Mouse (Mus musculus) intestine, postnatal 0 days (tissue): ENCODE results near the gene Isg20. TPM values are rescaled to one million over a fixed set of nuclear protein-coding genes. Genes with fewer than 3 reads are reported as not detected.

ENCODE experiments used
- ATAC-seq: fragments of 200-750 bp; cut with Nextera tagmentation; 2 replicates; pipeline ENCODE4 v1.8.0; 2017; ENCODE audit warnings: mild to moderate bottlenecking, moderate TSS enrichment, moderate library complexity
- H3K27ac ChIP-seq: fragments of 300-500 bp; sonication (generic); 2 replicates; pipeline ENCODE4 v1.5.1; 2014; ENCODE audit warnings: mild to moderate bottlenecking, low read depth, low read length, moderate library complexity
- H3K27me3 ChIP-seq: fragments of 300-500 bp; sonication (generic); replicated peaks from 2 replicates; pipeline ENCODE4 v1.6.1; 2014; ENCODE audit warnings: low read length, mixed read lengths; ENCODE audit not compliant: control insufficient read depth, insufficient read depth
- H3K36me3 ChIP-seq: fragments of 300-500 bp; sonication (generic); 2 replicates; pipeline ENCODE4 v1.6.1; 2014; ENCODE audit warnings: mild to moderate bottlenecking, moderate library complexity; ENCODE audit not compliant: control insufficient read depth, insufficient read depth
- H3K4me1 ChIP-seq: fragments of 300-500 bp; sonication (generic); replicated peaks from 2 replicates; pipeline ENCODE4 v1.6.1; 2014; ENCODE audit warnings: antibody characterized with exemption, low read length, mixed read lengths; ENCODE audit not compliant: control insufficient read depth, insufficient read depth
- H3K4me2 ChIP-seq: fragments of 300-500 bp; sonication (generic); replicated peaks from 2 replicates; pipeline ENCODE4 v1.6.1; 2014; ENCODE audit warnings: low read depth, mild to moderate bottlenecking, moderate library complexity
- H3K4me3 ChIP-seq: fragments of 300-500 bp; sonication (generic); 2 replicates; pipeline ENCODE4 v1.5.1; 2014; ENCODE audit warnings: low read depth, low read length
- H3K9ac ChIP-seq: fragments of 300-500 bp; sonication (generic); 2 replicates; pipeline ENCODE4 v1.6.1; 2014; ENCODE audit warnings: mild to moderate bottlenecking, low read depth, low read length
- H3K9me3 ChIP-seq: fragments of 300-500 bp; sonication (generic); 2 replicates; pipeline ENCODE4 v1.6.1; 2016; ENCODE audit warnings: mixed run types; ENCODE audit not compliant: control insufficient read depth
- CTCF ChIP-seq: sonication (generic); IDR thresholded peaks from 2 replicates; pipeline ENCODE4 v1.5.1; 2016; ENCODE audit warnings: low read depth, mild to moderate bottlenecking, control low read depth, antibody characterized with exemption, moderate library complexity
- WGBS: fragments of 180-500 bp; shearing (Covaris S2); extraction: QIAGEN DNeasy Blood & Tissue Kit; methylation state at CpG from one replicate; pipeline ENCODE4 v1.1.7; 2014; 5-methylcytosine and 5-hydroxymethylcytosine counted together
- microRNA-seq: library from miRNA; unstranded; fragments of <30 nt; microRNA quantifications from one replicate; pipeline ENCODE4, GENCODE M21; 2016
- polyA plus RNA-seq: library from polyadenylated mRNA; unstranded; fragments of >200 nt; fragmentation: Nextera tagmentation; extraction: Ambion mirVana; gene quantifications from 2 replicates; pipeline ENCODE4 v1.2.1, GENCODE M21; 2015

Gene Isg20
- polyA plus RNA-seq, 1 experiment from 2014 or later = 4.3 TPM

GRCm38 (mm10) chr7:78963891-78964290 lies 50.7 kb downstream of the Isg20 start:
- no peak overlapping the region for H3K27ac ChIP-seq
- no peaks in the 10 kb centered on the region for H3K4me1 ChIP-seq
- H3K4me2 ChIP-seq = no peak overlapping the region
- H3K4me3 ChIP-seq = no peak overlapping the region
- WGBS = 90% methylated on average over 3 of the region's 3 CpGs
- no peak for ATAC-seq
- H3K9me3 ChIP-seq = no peaks in the 10 kb centered on the region
- H3K27me3 ChIP-seq = no peaks in the 10 kb centered on the region
- TF ChIP-seq CTCF = no peak
- no peaks in the 10 kb centered on the region for H3K36me3 ChIP-seq
- no peak overlapping the region for H3K9ac ChIP-seq

Small RNA genes lying within 50 kb of the gene (microRNA-seq; reads per million reads assigned to microRNA genes)
- 29.6 reads per million, percentile 32 among the genes with 10 or more reads in this experiment for gene Mir7-2

Other genes starting within 250 kb of the Isg20 start
- gene Ntrk3, start 175.4 kb upstream of the Isg20 start, polyA plus RNA-seq = 1.2 and 1.9 TPM in 2 replicates
- 38.6 and 40.6 TPM in 2 replicates for gene Mrps11, start 130.3 kb upstream of the Isg20 start, polyA plus RNA-seq
- gene Mrpl46, start 129.9 kb upstream of the Isg20 start, polyA plus RNA-seq = 64.7 and 68.9 TPM in 2 replicates
- gene Det1, start 66.2 kb upstream of the Isg20 start, polyA plus RNA-seq = 10.1 and 11.2 TPM in 2 replicates
- 19.7 and 20.6 TPM in 2 replicates for gene Aen, start 17.6 kb upstream of the Isg20 start, polyA plus RNA-seq
- gene Acan, start 140.1 kb downstream of the Isg20 start, polyA plus RNA-seq = not detected in 2 replicates
- 0.25 and 0.48 TPM in 2 replicates for gene Hapln3, start 217.6 kb downstream of the Isg20 start, polyA plus RNA-seq
- 217 and 219 TPM in 2 replicates for gene Mfge8, start 235.6 kb downstream of the Isg20 start, polyA plus RNA-seq